Mouse (Mus musculus): ENCODE measurements around the gene Gm38392. TPM values are rescaled to one million over a fixed set of nuclear protein-coding genes. Genes with fewer than 3 reads are reported as not detected.

The Gm38392 gene
- polyA plus RNA-seq, 1 experiment from 2014 or later: 0.26 TPM

DNA sequence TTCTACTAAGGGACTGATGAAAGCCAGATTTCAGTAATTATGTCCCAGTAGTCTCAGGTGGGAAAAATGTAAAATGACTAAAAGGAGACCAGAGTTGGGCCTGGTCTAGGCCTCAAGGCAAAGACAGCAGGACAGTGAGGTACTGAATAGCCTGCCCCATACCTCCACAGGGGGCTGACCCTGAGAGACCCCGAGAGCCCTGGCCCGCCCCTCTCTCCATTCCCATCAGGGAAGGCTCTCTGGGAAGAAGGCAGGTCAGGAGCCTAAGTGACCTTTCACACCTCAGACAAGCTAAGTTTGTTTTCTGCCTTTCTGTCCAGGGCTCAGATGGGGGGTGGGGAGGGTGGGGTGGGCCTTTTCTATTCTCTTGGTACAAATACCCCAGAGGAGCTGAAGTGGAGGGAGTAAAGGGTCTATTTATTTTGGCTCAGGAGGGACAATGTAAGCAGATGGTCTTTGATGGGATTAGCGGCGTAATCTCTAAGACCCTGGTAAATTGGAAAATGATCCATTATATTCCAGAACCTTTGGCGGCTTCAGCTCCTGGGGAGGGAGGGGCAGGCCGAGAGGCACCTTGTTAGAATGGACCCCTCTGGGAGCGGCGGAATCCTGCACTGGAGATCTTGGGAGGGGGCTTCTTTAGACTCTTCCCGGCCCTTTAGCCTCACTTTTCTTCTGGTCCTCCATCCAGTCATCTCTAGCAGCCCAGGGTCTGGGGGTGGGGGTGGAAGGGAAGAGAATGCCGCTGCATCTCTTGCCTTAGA, 89.1 kb downstream of the Gm38392 start:
- no peaks in the 10 kb centered on the region for H3K36me3 ChIP-seq
- no peaks in the 10 kb centered on the region for H3K9me3 ChIP-seq (replicated peaks)
- WGBS: 4% methylated on average over 10 of the region's 10 CpGs
- no peak overlapping the region for H3K27ac ChIP-seq
- H3K4me1 ChIP-seq: peaks cover 20% of the 10 kb centered on the region
- H3K4me3 ChIP-seq: no peak overlapping the region
- DNase-seq (ENCODE audit: low spot score): no peak
- peaks cover 100% of the 10 kb centered on the region for H3K27me3 ChIP-seq (ENCODE audit: low read depth, poor library complexity, severe bottlenecking)

Small RNA genes lying within 50 kb of the gene (microRNA-seq; reads per million reads assigned to microRNA genes)
- gene Gm25641 (not detected), gene Mir3093 (not detected), gene Mir9-1 (not detected)

Other genes with a start within 250 kb of the Gm38392 start
- gene Gpatch4, start 244.1 kb downstream of the Gm38392 start, polyA plus RNA-seq (2016; fragmentation: Nextera tagmentation; extraction: Ambion mirVana): 42.4 and 53.4 TPM in 2 replicates
- gene Naxe, start 228.7 kb downstream of the Gm38392 start, polyA plus RNA-seq (2016; fragmentation: Nextera tagmentation; extraction: Ambion mirVana): 132 and 148 TPM in 2 replicates
- gene Ttc24, start 208.9 kb downstream of the Gm38392 start, polyA plus RNA-seq (2016; fragmentation: Nextera tagmentation; extraction: Ambion mirVana): not detected in 2 replicates
- 23.1 and 26.7 TPM in 2 replicates for gene Iqgap3, start 205.2 kb downstream of the Gm38392 start, polyA plus RNA-seq (2016; fragmentation: Nextera tagmentation; extraction: Ambion mirVana)
- 12.3 and 14.0 TPM in 2 replicates for gene Mef2d, start 144.8 kb downstream of the Gm38392 start, polyA plus RNA-seq (2016; fragmentation: Nextera tagmentation; extraction: Ambion mirVana)
- gene Rhbg, start 32.5 kb downstream of the Gm38392 start, polyA plus RNA-seq (2016; fragmentation: Nextera tagmentation; extraction: Ambion mirVana): 0.18 and 0.34 TPM in 2 replicates
- 14.0 and 15.4 TPM in 2 replicates for gene Tsacc, start 9.8 kb upstream of the Gm38392 start, polyA plus RNA-seq (2016; fragmentation: Nextera tagmentation; extraction: Ambion mirVana)
- 834 and 987 TPM in 2 replicates for gene Cct3, start 9.9 kb upstream of the Gm38392 start, polyA plus RNA-seq (2016; fragmentation: Nextera tagmentation; extraction: Ambion mirVana)
- 138 and 142 TPM in 2 replicates for gene Glmp, start 37.8 kb upstream of the Gm38392 start, polyA plus RNA-seq (2016; fragmentation: Nextera tagmentation; extraction: Ambion mirVana)
- 2.9 and 3.3 TPM in 2 replicates for gene Tmem79, start 48.9 kb upstream of the Gm38392 start, polyA plus RNA-seq (2016; fragmentation: Nextera tagmentation; extraction: Ambion mirVana)
- gene Smg5, start 49.0 kb upstream of the Gm38392 start, polyA plus RNA-seq (2016; fragmentation: Nextera tagmentation; extraction: Ambion mirVana): 94.1 and 94.8 TPM in 2 replicates
- 0.83 and 1.6 TPM in 2 replicates for gene Paqr6, start 77.4 kb upstream of the Gm38392 start, polyA plus RNA-seq (2016; fragmentation: Nextera tagmentation; extraction: Ambion mirVana)
- gene Bglap3, start 85.5 kb upstream of the Gm38392 start, polyA plus RNA-seq (2016; fragmentation: Nextera tagmentation; extraction: Ambion mirVana): 0.09 and 0.11 TPM in 2 replicates
- not detected in 2 replicates for gene Bglap2, start 91.5 kb upstream of the Gm38392 start, polyA plus RNA-seq (2016; fragmentation: Nextera tagmentation; extraction: Ambion mirVana)
- 0.79 TPM in 1 of 2 replicates, not detected in the other for gene Bglap, start 97.3 kb upstream of the Gm38392 start, polyA plus RNA-seq (2016; fragmentation: Nextera tagmentation; extraction: Ambion mirVana)
- 197 and 220 TPM in 2 replicates for gene Pmf1, start 123.1 kb upstream of the Gm38392 start, polyA plus RNA-seq (2016; fragmentation: Nextera tagmentation; extraction: Ambion mirVana)
- 16.7 and 18.0 TPM in 2 replicates for gene Slc25a44, start 137.9 kb upstream of the Gm38392 start, polyA plus RNA-seq (2016; fragmentation: Nextera tagmentation; extraction: Ambion mirVana)
- gene Sema4a, start 174.0 kb upstream of the Gm38392 start, polyA plus RNA-seq (2016; fragmentation: Nextera tagmentation; extraction: Ambion mirVana): 4.7 and 6.7 TPM in 2 replicates
- 9.2 and 14.5 TPM in 2 replicates for gene Lmna, start 222.7 kb upstream of the Gm38392 start, polyA plus RNA-seq (2016; fragmentation: Nextera tagmentation; extraction: Ambion mirVana)
- gene Mex3a, start 245.2 kb upstream of the Gm38392 start, polyA plus RNA-seq (2016; fragmentation: Nextera tagmentation; extraction: Ambion mirVana): 28.9 and 34.8 TPM in 2 replicates

Measured in limb, embryonic 10.5 days (tissue).